Mouse (Mus musculus) ovary, postnatal 14 days (tissue): ENCODE data around the gene Zdhhc22.

Source experiments
- DNase-seq: peaks from one replicate; pipeline ENCODE4 v3.0.0; 2022; ENCODE audit warnings: low spot score

The Zdhhc22 gene

GRCm38 (mm10) chr12:86961589-86962344 is 28.5 kb downstream of the Zdhhc22 start:
- DNase-seq = no peak

GRCm38 (mm10) chr12:86960791-86961335 is 29.4 kb downstream of the Zdhhc22 start:
- DNase-seq = no peak

- DNase-seq = no peak
Observed at GRCm38 (mm10) chr12:86960138-86960537, 30.1 kb downstream of the Zdhhc22 start.

- no peak for DNase-seq
Observed at GRCm38 (mm10) chr12:86959661-86960060, 30.6 kb downstream of the Zdhhc22 start.

GRCm38 (mm10) chr12:86958558-86958957 is 31.7 kb downstream of the Zdhhc22 start:
- no peak for DNase-seq

GRCm38 (mm10) chr12:86955894-86956293 is 34.3 kb downstream of the Zdhhc22 start:
- no peak for DNase-seq

GRCm38 (mm10) chr12:86952331-86952850 is 37.8 kb downstream of the Zdhhc22 start:
- DNase-seq = no peak

GRCm38 (mm10) chr12:86950961-86951360 is 39.3 kb downstream of the Zdhhc22 start:
- DNase-seq = no peak

GRCm38 (mm10) chr12:86950161-86950960 is 39.9 kb downstream of the Zdhhc22 start:
- DNase-seq = no peak

GRCm38 (mm10) chr12:86949501-86949900 is 40.7 kb downstream of the Zdhhc22 start:
- DNase-seq = no peak

GRCm38 (mm10) chr12:86948627-86949026 is 41.6 kb downstream of the Zdhhc22 start:
- no peak for DNase-seq

GRCm38 (mm10) chr12:86947681-86948401 is 42.4 kb downstream of the Zdhhc22 start:
- DNase-seq = no peak

- peak; percentile 94 for DNase-seq
Observed at GRCm38 (mm10) chr12:86946862-86947574, 43.2 kb downstream of the Zdhhc22 start, which contains the start of gene Cipc. Gene Cipc, plus strand, starts transcription at chr12:86947043.

GRCm38 (mm10) chr12:86946301-86946781 is 43.9 kb downstream of the Zdhhc22 start:
- DNase-seq = no peak

GRCm38 (mm10) chr12:86945126-86945525 is 45.1 kb downstream of the Zdhhc22 start:
- peak; percentile 48 for DNase-seq

GRCm38 (mm10) chr12:86943421-86943820 is 46.8 kb downstream of the Zdhhc22 start:
- DNase-seq = no peak

- no peak for DNase-seq
Observed at GRCm38 (mm10) chr12:86941734-86942486, 48.3 kb downstream of the Zdhhc22 start.

GRCm38 (mm10) chr12:86941173-86941572 is 49.1 kb downstream of the Zdhhc22 start:
- DNase-seq = no peak

- DNase-seq = no peak
Observed at GRCm38 (mm10) chr12:86938571-86938970, 51.7 kb downstream of the Zdhhc22 start.

GRCm38 (mm10) chr12:86936587-86937343 is 53.5 kb downstream of the Zdhhc22 start:
- DNase-seq = no peak
